Mouse (Mus musculus) CH12.LX (cell line): Measurements from ENCODE around the gene Mmp19. TPM values are rescaled to one million over a fixed set of nuclear protein-coding genes. Genes with fewer than 3 reads are reported as not detected.

Source experiments
- DNase-seq: peaks from one replicate; pipeline ENCODE4 v3.0.0-alpha.2; 2013; ENCODE audit errors: extremely low read depth
- H3K27ac ChIP-seq: 2 replicates; pipeline ENCODE4 v1.5.1; 2012; ENCODE audit warnings: low read depth, mild to moderate bottlenecking, control low read depth, moderate library complexity; ENCODE audit not compliant: insufficient read depth
- H3K27me3 ChIP-seq: replicated peaks from 2 replicates; pipeline ENCODE3; 2012; ENCODE audit warnings: inconsistent platforms
- H3K36me3 ChIP-seq, 2 experiments: replicated peaks in 1 of 2; 2 replicates each; pipeline versions ENCODE3 to v1.6.1; 2012; ENCODE audit warnings: inconsistent platforms in 1 of 2, low read length in 1 of 2, mild to moderate bottlenecking in 1 of 2, mixed read lengths in 1 of 2, moderate library complexity in 1 of 2; ENCODE audit not compliant: control insufficient read depth in 1 of 2, insufficient read depth in 1 of 2
- H3K4me1 ChIP-seq, 2 experiments: 2 replicates each; pipeline ENCODE4 v1.6.1; 2012; ENCODE audit warnings: inconsistent platforms in 1 of 2, moderate library complexity in 1 of 2; ENCODE audit not compliant: insufficient read depth in 2 of 2, control insufficient read depth in 1 of 2
- H3K4me2 ChIP-seq: 2 replicates; pipeline ENCODE4 v1.6.1; 2012; ENCODE audit warnings: low read depth, mild to moderate bottlenecking, control low read depth; ENCODE audit not compliant: poor library complexity, insufficient read depth, severe bottlenecking
- H3K4me3 ChIP-seq, 3 experiments: fragments of 150-350 bp in 1 of 3; sonication (generic) in 1 of 3; replicated peaks in 1 of 3; 2 replicates each; pipeline versions ENCODE3 to v1.5.1; 2011 to 2012; ENCODE audit warnings: low read depth in 2 of 3, low read length in 2 of 3, mild to moderate bottlenecking in 2 of 3, moderate library complexity in 2 of 3, control low read depth in 1 of 3, improper control_type of control experiment in 1 of 3, inconsistent platforms in 1 of 3, mixed read lengths in 1 of 3; ENCODE audit not compliant: poor library complexity in 1 of 3
- H3K79me2 ChIP-seq: replicated peaks from 2 replicates; pipeline ENCODE4 v1.6.1; 2012; ENCODE audit warnings: mild to moderate bottlenecking, moderate library complexity; ENCODE audit not compliant: control insufficient read depth, poor library complexity, insufficient read depth, severe bottlenecking; ENCODE audit errors: extremely low read depth
- H3K9ac ChIP-seq: 2 replicates; pipeline ENCODE4 v1.6.1; 2012; ENCODE audit warnings: low read depth, mild to moderate bottlenecking, control low read depth, moderate library complexity; ENCODE audit not compliant: insufficient read depth
- H3K9me3 ChIP-seq: replicated peaks from 2 replicates; pipeline ENCODE3; 2012; ENCODE audit warnings: low read length, inconsistent platforms, mixed read lengths
- BHLHE40 ChIP-seq: IDR thresholded peaks from 2 replicates; pipeline ENCODE4 v1.6.1; 2011; ENCODE audit warnings: mild to moderate bottlenecking, low read depth, low read length, improper control_type of control experiment
- CHD1 ChIP-seq: IDR thresholded peaks from 2 replicates; pipeline ENCODE4 v1.6.1; 2012; ENCODE audit warnings: low read depth, low read length, improper control_type of control experiment, inconsistent platforms
- CHD2 ChIP-seq: IDR thresholded peaks from 2 replicates; pipeline ENCODE4 v1.6.1; 2011; ENCODE audit warnings: low read length, improper control_type of control experiment
- CTCF ChIP-seq, 2 experiments: IDR thresholded peaks in 1 of 2; conservative IDR thresholded peaks in 1 of 2; 2 replicates each; pipeline ENCODE4 v1.5.1; 2011 to 2012; ENCODE audit warnings: low read depth in 2 of 2, low read length in 2 of 2, improper control_type of control experiment in 1 of 2, inconsistent platforms in 1 of 2, mild to moderate bottlenecking in 1 of 2, moderate library complexity in 1 of 2
- ELF1 ChIP-seq: IDR thresholded peaks from 2 replicates; pipeline ENCODE4 v1.6.1; 2014; ENCODE audit warnings: low read depth, mild to moderate bottlenecking, inconsistent platforms, low read length, improper control_type of control experiment
- EP300 ChIP-seq: IDR thresholded peaks from 2 replicates; pipeline ENCODE4 v1.6.1; 2011; ENCODE audit warnings: low read length, improper control_type of control experiment
- MAX ChIP-seq: IDR thresholded peaks from 2 replicates; pipeline ENCODE4 v1.6.1; 2011; ENCODE audit warnings: low read length, improper control_type of control experiment
- MAZ ChIP-seq: IDR thresholded peaks from 2 replicates; pipeline ENCODE4 v1.6.1; 2012; ENCODE audit warnings: low read depth, mild to moderate bottlenecking, inconsistent platforms, low read length, improper control_type of control experiment, moderate library complexity
- MEF2A ChIP-seq: IDR thresholded peaks from 2 replicates; pipeline ENCODE4 v1.6.1; 2014; ENCODE audit warnings: low read depth, mild to moderate bottlenecking, inconsistent platforms, low read length, improper control_type of control experiment, borderline replicate concordance
- MXI1 ChIP-seq: IDR thresholded peaks from 2 replicates; pipeline ENCODE4 v1.6.1; 2011; ENCODE audit warnings: mild to moderate bottlenecking, low read depth, low read length, improper control_type of control experiment
- MYC ChIP-seq: IDR thresholded peaks from 2 replicates; pipeline ENCODE4 v1.6.1; 2011; ENCODE audit warnings: low read depth, mild to moderate bottlenecking, improper control_type of control experiment, low read length
- NELFE ChIP-seq: IDR thresholded peaks from 2 replicates; pipeline ENCODE4 v1.6.1; 2011; ENCODE audit warnings: low read depth, low read length, improper control_type of control experiment
- NRF1 ChIP-seq: IDR thresholded peaks from 2 replicates; pipeline ENCODE4 v1.6.1; 2014; ENCODE audit warnings: low read depth, mild to moderate bottlenecking, inconsistent platforms, low read length, improper control_type of control experiment, moderate library complexity
- POLR2A ChIP-seq: IDR thresholded peaks from 2 replicates; pipeline ENCODE4 v1.6.1; 2011; ENCODE audit warnings: low read depth, mild to moderate bottlenecking, improper control_type of control experiment, low read length
- POLR2AphosphoS2 ChIP-seq: IDR thresholded peaks from 2 replicates; pipeline ENCODE4 v1.6.1; 2011; ENCODE audit warnings: low read depth, low read length, improper control_type of control experiment
- SIN3A ChIP-seq: IDR thresholded peaks from 2 replicates; pipeline ENCODE4 v1.6.1; 2012; ENCODE audit warnings: low read length, improper control_type of control experiment, inconsistent platforms
- SMC3 ChIP-seq: IDR thresholded peaks from 2 replicates; pipeline ENCODE4 v1.6.1; 2011; ENCODE audit warnings: low read depth, low read length, improper control_type of control experiment
- TBP ChIP-seq: conservative IDR thresholded peaks from 2 replicates; pipeline ENCODE4 v1.6.1; 2011; ENCODE audit warnings: low read depth, low read length, improper control_type of control experiment
- TCF12 ChIP-seq: IDR thresholded peaks from 2 replicates; pipeline ENCODE4 v1.6.1; 2014; ENCODE audit warnings: low read depth, mild to moderate bottlenecking, inconsistent platforms, low read length, improper control_type of control experiment
- USF1 ChIP-seq: IDR thresholded peaks from 2 replicates; pipeline ENCODE4 v1.6.1; 2014; ENCODE audit warnings: low read depth, mild to moderate bottlenecking, inconsistent platforms, low read length, improper control_type of control experiment
- USF2 ChIP-seq: conservative IDR thresholded peaks from 2 replicates; pipeline ENCODE4 v1.6.1; 2011; ENCODE audit warnings: low read depth, low read length, improper control_type of control experiment
- ZKSCAN1 ChIP-seq: IDR thresholded peaks from 2 replicates; pipeline ENCODE4 v1.6.1; 2012; ENCODE audit warnings: low read depth, inconsistent platforms, low read length, improper control_type of control experiment, borderline replicate concordance
- ZMIZ1 ChIP-seq: IDR thresholded peaks from 2 replicates; pipeline ENCODE4 v1.6.1; 2012; ENCODE audit warnings: low read depth, mild to moderate bottlenecking, inconsistent platforms, low read length, improper control_type of control experiment
- ZNF384 ChIP-seq: IDR thresholded peaks from 2 replicates; pipeline ENCODE4 v1.6.1; 2012; ENCODE audit warnings: low read depth, low read length, improper control_type of control experiment, inconsistent platforms
- dilution Hi-C: fragments of 300-500 bp; cut with MboI; formaldehyde crosslinking; loops from 2 replicates; pipeline ENCODE4 v1.14.3; 2020; ENCODE audit warnings: low sequenced_read_pairs; ENCODE audit not compliant: extremely low pct_unique_long_range_greater_than_20kb, extremely low pct_ligation_motif_present
- in situ Hi-C: fragments of 300-500 bp; cut with MboI; formaldehyde crosslinking; loops from 3 replicates; pipeline ENCODE4 v1.14.3; 2019; ENCODE audit warnings: low sequenced_read_pairs, low pct_ligation_motif_present, low pct_unique_long_range_greater_than_20kb, mixed read lengths
- polyA plus RNA-seq: library from polyadenylated mRNA; unstranded; fragments of >175 nt; gene quantifications from 2 replicates; pipeline ENCODE4 v1.2.1, GENCODE M21; 2012; ENCODE audit warnings: low read depth; ENCODE audit not compliant: insufficient read length
- total RNA-seq, 2 experiments: library from RNA; depleted of rRNA; stranded (reverse); fragments of 300-350 nt in 1 of 2; fragments of >200 nt in 1 of 2; gene quantifications; 2 replicates each; pipeline ENCODE4 v1.2.3; 2012 to 2014

Mmp19 gene
- total and polyA plus RNA-seq, 3 experiments, result 0.50 to 1.3 (median 0.57) TPM

GRCm38 (mm10) chr10:128806086-128806485 is 15.4 kb downstream of the Mmp19 start:
- H3K79me2 ChIP-seq, result peaks cover 36% of the 10 kb centered on the region
- dilution Hi-C loops, result no loop called here
- no peaks in the 10 kb centered on the region for H3K9me3 ChIP-seq
- peaks cover 12 to 32% of the 10 kb centered on the region in 2 experiments for H3K36me3 ChIP-seq
- in situ Hi-C loops, result no loop called here
- no peak for TF ChIP-seq NELFE
- TF ChIP-seq USF2, result no peak
- no peak for TF ChIP-seq CTCF (conservative IDR thresholded peaks at IDR 0.05 in 1 of 2, IDR thresholded peaks at IDR 0.05 in 1 of 2; ENCODE audit: low read depth in 2 of 2, low read length in 2 of 2)
- TF ChIP-seq CHD2, result no peak
- no peak for TF ChIP-seq POLR2A
- TF ChIP-seq ZNF384, result no peak
- H3K27ac ChIP-seq, result no peak overlapping the region
- H3K4me3 ChIP-seq, result peak overlapping the region; percentile 71 to 89 (median 72)
- H3K4me1 ChIP-seq, result peaks cover 13 to 35% of the 10 kb centered on the region in 2 experiments
- H3K4me2 ChIP-seq, result peak overlapping the region; percentile 88
- H3K27me3 ChIP-seq, result no peaks in the 10 kb centered on the region
- DNase-seq, result no peak
- peak overlapping the region; percentile 64 for H3K9ac ChIP-seq

- Histone ChIP-seq H3K27ac (no peak overlapping the region; the same call in 1 of the 2 replicates), H3K4me3 (peak overlapping the region; percentile 71 to 89 (median 72)), H3K9me3 (no peaks in the 10 kb centered on the region), H3K9ac (peak overlapping the region; percentile 64), H3K4me2 (peak overlapping the region; percentile 88), H3K36me3 (peaks cover 12 to 26% of the 10 kb centered on the region in 2 experiments), H3K79me2 (peaks cover 36% of the 10 kb centered on the region), H3K27me3 (no peaks in the 10 kb centered on the region), H3K4me1 (peaks cover 13 to 35% of the 10 kb centered on the region in 2 experiments)
- DNase-seq, result no peak
- dilution Hi-C loops, result no loop called here
- in situ Hi-C loops, result no loop called here
- TF ChIP-seq SIN3A, result no peak; the same call in 1 of the 2 replicates
These were observed 16.3 kb downstream of the Mmp19 start for GRCm38 (mm10) chr10:128807018-128807417.

- dilution Hi-C loops (no loop called here), in situ Hi-C loops (no loop called here)
- no peak within 1 kb of the TSS for H3K4me2 ChIP-seq
- H3K9ac ChIP-seq, result no peak within 1 kb of the TSS
- H3K79me2 ChIP-seq, result peaks cover 8% of the 10 kb centered on the region
- TF ChIP-seq SMC3, result no peak
- TF ChIP-seq MEF2A, result no peak
- TF ChIP-seq CHD1, result no peak
- no peak for TF ChIP-seq MAX
- no peak for TF ChIP-seq POLR2AphosphoS2
- no peak for TF ChIP-seq ELF1
- no peak for TF ChIP-seq ZKSCAN1
- no peak for TF ChIP-seq TCF12
- TF ChIP-seq NRF1, result no peak
- no peak for TF ChIP-seq TBP
- no peak for TF ChIP-seq BHLHE40
- TF ChIP-seq USF1, result no peak
- no peak for TF ChIP-seq SIN3A
- TF ChIP-seq POLR2A, result no peak
- TF ChIP-seq EP300, result no peak
- TF ChIP-seq MXI1, result no peak
- TF ChIP-seq MAZ, result no peak
- no peak for TF ChIP-seq ZMIZ1
- no peak for TF ChIP-seq MYC
- H3K4me3 ChIP-seq, result no peak within 1 kb of the TSS
- H3K36me3 ChIP-seq, result peaks cover 45 to 72% of the 10 kb centered on the region in 2 experiments
- H3K9me3 ChIP-seq, result no peaks in the 10 kb centered on the region
- DNase-seq, result no peak
- H3K4me1 ChIP-seq, result peaks cover 0 to 18% of the 10 kb centered on the region in 2 experiments; a peak in 2 of 4 replicates
- no peak within 1 kb of the TSS for H3K27ac ChIP-seq
- no peaks in the 10 kb centered on the region for H3K27me3 ChIP-seq
These were observed 26.3 kb downstream of the Mmp19 start, which contains the start of gene Sarnp for GRCm38 (mm10) chr10:128817033-128817432. TSS of gene Sarnp (plus strand) at chr10:128817333.
